28 mouse cellular contexts compared by ENCODE assay signal in the genomic region with DNA sequence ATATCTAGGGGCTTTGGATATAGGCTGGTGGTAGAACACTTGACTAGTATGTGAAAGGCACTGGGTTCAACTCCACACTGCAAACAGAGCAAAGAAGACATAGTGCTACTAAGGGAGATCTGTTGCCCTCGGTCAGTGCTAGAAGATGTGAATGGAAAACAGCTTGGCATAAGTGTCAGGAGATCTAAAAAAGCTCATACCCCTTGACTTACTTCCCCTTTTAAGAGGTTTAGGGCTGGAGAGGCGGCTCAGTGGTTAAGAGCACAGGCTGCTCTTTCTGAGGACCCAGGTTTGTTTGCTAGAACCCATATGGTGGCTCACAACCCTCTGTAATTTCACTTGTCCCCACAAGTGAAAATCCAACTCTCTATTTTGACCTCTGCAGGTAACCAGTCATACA. TPM values are rescaled to one million over a fixed set of nuclear protein-coding genes. Genes with fewer than 3 reads are reported as not detected.
"Had no signal": no experiment of that assay in that cellular context is flagged by ENCODE, and none has a peak within 500 bp of the region (broad histone marks: within the 10 kb centered on the region; RNA-seq: fewer than 3 reads in every experiment).

No protein-coding gene starts in this region.

- H3K27me3 ChIP-seq: kidney, embryonic 15.5 days; limb, embryonic 13.5 days; liver, embryonic 12.5 days; liver, embryonic 15.5 days; midbrain, embryonic 15.5 days; neural tube, embryonic 12.5 days; neural tube, embryonic 15.5 days; stomach, embryonic 15.5 days had no signal

- H3K4me3 ChIP-seq: kidney, embryonic 15.5 days; limb, embryonic 10.5 days; limb, embryonic 13.5 days; liver, embryonic 12.5 days; liver, embryonic 15.5 days; midbrain, embryonic 12.5 days; midbrain, embryonic 15.5 days; neural tube, embryonic 12.5 days; neural tube, embryonic 15.5 days; stomach, embryonic 15.5 days had no signal

- ATAC-seq: liver, embryonic 12.5 days; midbrain, embryonic 15.5 days had no signal

- H3K27ac ChIP-seq: kidney, embryonic 15.5 days; limb, embryonic 10.5 days; limb, embryonic 13.5 days; liver, embryonic 12.5 days; liver, embryonic 15.5 days; midbrain, embryonic 12.5 days; midbrain, embryonic 15.5 days; neural tube, embryonic 12.5 days; neural tube, embryonic 15.5 days; stomach, embryonic 15.5 days had no signal

- H3K9ac ChIP-seq: kidney, embryonic 15.5 days; limb, embryonic 13.5 days; liver, embryonic 12.5 days; liver, embryonic 15.5 days; midbrain, embryonic 12.5 days; midbrain, embryonic 15.5 days; neural tube, embryonic 12.5 days; neural tube, embryonic 15.5 days; stomach, embryonic 15.5 days had no signal

- H3K9me3 ChIP-seq: kidney, embryonic 15.5 days; limb, embryonic 10.5 days; limb, embryonic 13.5 days; liver, embryonic 12.5 days; liver, embryonic 15.5 days; midbrain, embryonic 12.5 days; midbrain, embryonic 15.5 days; neural tube, embryonic 12.5 days; neural tube, embryonic 15.5 days; stomach, embryonic 15.5 days had no signal

- DNase-seq: kidney, adult 8-10 months; kidney, postnatal 10 days; kidney, postnatal 36 days; liver; lung, adult 2 months; lung, postnatal 14 days; lung, postnatal 4 days; right cerebral cortex, adult 18-20 months; right cerebral cortex, postnatal 14 days; right cerebral cortex, postnatal 4 days; thymus, adult 18-20 months; thymus, postnatal 36 days had no signal

- H3K4me2 ChIP-seq: kidney, embryonic 15.5 days; limb, embryonic 13.5 days; liver, embryonic 12.5 days; liver, embryonic 15.5 days; midbrain, embryonic 12.5 days; midbrain, embryonic 15.5 days; neural tube, embryonic 12.5 days; neural tube, embryonic 15.5 days; stomach, embryonic 15.5 days had no signal

RNA-seq across cellular contexts. Expression of a gene that starts 23.4 kb away (rescaled TPM):
- total RNA-seq: layer of hippocampus, adult 8-10 months; layer of hippocampus, postnatal 14 days; left cerebral cortex, adult 8-10 months; left cerebral cortex, postnatal 25 days; megakaryocyte, adult 5-6 weeks had no signal
- polyA plus RNA-seq: kidney, embryonic 15.5 days; limb, embryonic 10.5 days; liver, embryonic 12.5 days; liver, embryonic 15.5 days; stomach, embryonic 15.5 days; urinary bladder, adult 2 months had no signal
